Mouse (Mus musculus): ENCODE data around the gene Tuba4a.

The Tuba4a gene

DNA sequence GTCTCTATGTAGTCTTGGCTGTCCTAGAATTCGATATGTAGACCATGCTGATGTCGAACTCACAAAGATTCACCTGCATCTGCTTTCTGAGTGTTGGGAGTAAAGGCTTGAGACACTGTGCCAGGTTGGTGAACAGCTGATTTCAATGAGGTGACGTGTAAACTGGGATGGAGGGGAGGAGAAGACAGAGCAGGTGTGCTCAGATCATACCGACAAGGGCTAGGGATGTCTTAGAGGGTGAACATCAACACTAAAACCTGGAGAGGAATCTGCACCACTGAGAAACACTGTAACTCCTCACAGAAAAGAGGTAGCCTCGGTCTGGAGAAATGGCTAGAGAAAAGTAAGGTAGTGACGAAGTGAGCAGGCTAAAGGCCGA, 51.6 kb downstream of the Tuba4a start:
- DNase-seq (ENCODE audit: low read depth, low spot score) = no peak

Data from c-Kit-negative CD71-positive TER-119-positive erythroid progenitor cells, embryonic 14.5 days (primary cell).